In genomic region chr2:125192905-125193304, GRCm38 (mm10) we compare ENCODE assay signal across 37 mouse cellular contexts. TPM values are rescaled to one million over a fixed set of nuclear protein-coding genes. Genes with fewer than 3 reads are reported as not detected.
"Had no signal": no experiment of that assay in that cellular context is flagged by ENCODE, and none has a peak within 500 bp of the region (broad histone marks: within the 10 kb centered on the region; RNA-seq: fewer than 3 reads in every experiment).

No protein-coding gene starts in this region.

- DNase-seq: cerebellum, adult 8-10 months; cerebellum, adult 9-10 months; cerebellum, adult 9-11 months; cerebellum, postnatal 10 days; cerebellum, postnatal 14 days; cerebellum, postnatal 25 days; cerebellum, postnatal 36 days; embryo, embryonic 11 days; forebrain, postnatal 0 days; gastrocnemius, adult 2 months; gastrocnemius, postnatal 10 days; gastrocnemius, postnatal 14 days; gastrocnemius, postnatal 25 days; gastrocnemius, postnatal 36 days; heart, adult 18-20 months; heart, adult 2 months had no signal

- H3K9me3 ChIP-seq: embryonic facial prominence, embryonic 10.5 days; embryonic facial prominence, embryonic 12.5 days; embryonic facial prominence, embryonic 13.5 days; embryonic facial prominence, embryonic 15.5 days; forebrain, embryonic 10.5 days; forebrain, embryonic 12.5 days; forebrain, embryonic 13.5 days; forebrain, embryonic 15.5 days had no signal

- H3K4me3 ChIP-seq: embryonic facial prominence, embryonic 10.5 days; embryonic facial prominence, embryonic 12.5 days; embryonic facial prominence, embryonic 13.5 days; embryonic facial prominence, embryonic 15.5 days; erythroblast, embryonic 14.5 days; forebrain, embryonic 10.5 days; forebrain, embryonic 12.5 days; forebrain, embryonic 13.5 days; forebrain, embryonic 15.5 days; gastrocnemius, adult 2 months; heart, adult 2 months had no signal

- ATAC-seq: forebrain, embryonic 13.5 days; forebrain, embryonic 14.5 days; forebrain, embryonic 15.5 days; forebrain, embryonic 16.5 days; forebrain, postnatal 0 days had no signal

- H3K27me3 ChIP-seq: embryonic facial prominence, embryonic 12.5 days; embryonic facial prominence, embryonic 15.5 days; forebrain, embryonic 12.5 days; forebrain, embryonic 13.5 days; forebrain, embryonic 15.5 days had no signal

- H3K4me1 ChIP-seq: embryonic facial prominence, embryonic 10.5 days; embryonic facial prominence, embryonic 12.5 days; forebrain, embryonic 12.5 days; forebrain, embryonic 13.5 days; forebrain, embryonic 15.5 days had no signal

- H3K36me3 ChIP-seq: embryonic facial prominence, embryonic 10.5 days; embryonic facial prominence, embryonic 12.5 days; embryonic facial prominence, embryonic 13.5 days; embryonic facial prominence, embryonic 15.5 days; forebrain, embryonic 10.5 days; forebrain, embryonic 12.5 days; forebrain, embryonic 15.5 days had no signal

- H3K27ac ChIP-seq: embryonic facial prominence, embryonic 10.5 days; embryonic facial prominence, embryonic 12.5 days; embryonic facial prominence, embryonic 13.5 days; embryonic facial prominence, embryonic 15.5 days; forebrain, embryonic 10.5 days; forebrain, embryonic 12.5 days; forebrain, embryonic 13.5 days; forebrain, embryonic 15.5 days; gastrocnemius, adult 2 months; heart, adult 2 months had no signal

- H3K9ac ChIP-seq: embryonic facial prominence, embryonic 12.5 days; embryonic facial prominence, embryonic 13.5 days; embryonic facial prominence, embryonic 15.5 days; forebrain, embryonic 12.5 days; forebrain, embryonic 13.5 days; forebrain, embryonic 15.5 days; forebrain, postnatal 0 days had no signal

RNA-seq across cellular contexts. Expression of gene Slc12a1, which starts 40.6 kb away (rescaled TPM):
- total RNA-seq: gastrocnemius, adult 18-20 months; gastrocnemius, adult 2 months; gastrocnemius, adult 8-10 months; gastrocnemius, postnatal 10 days; gastrocnemius, postnatal 14 days; gastrocnemius, postnatal 25 days; gastrocnemius, postnatal 36 days; gastrocnemius, postnatal 4 days; granulocyte monocyte progenitor cell, adult 5-6 weeks; heart, adult 18-20 months; heart, adult 2 months; heart, adult 8-10 months had no signal
- polyA plus RNA-seq: embryonic facial prominence, embryonic 10.5 days; embryonic facial prominence, embryonic 11.5 days; embryonic facial prominence, embryonic 14.5 days; embryonic facial prominence, embryonic 15.5 days; erythroblast, embryonic 14.5 days; forebrain, embryonic 10.5 days; forebrain, embryonic 11.5 days; forebrain, embryonic 12.5 days; forebrain, embryonic 13.5 days; forebrain, embryonic 14.5 days; forebrain, embryonic 15.5 days; gonadal fat pad, adult 2 months; heart, adult 2 months had no signal

RNA-seq across cellular contexts. Expression of gene Ctxn2, which starts 56.4 kb away (rescaled TPM):
- total RNA-seq: common myeloid progenitor, adult 5-6 weeks; gastrocnemius, adult 18-20 months; gastrocnemius, adult 2 months; gastrocnemius, adult 8-10 months; gastrocnemius, postnatal 10 days; gastrocnemius, postnatal 14 days; gastrocnemius, postnatal 25 days; gastrocnemius, postnatal 36 days; gastrocnemius, postnatal 4 days; granulocyte monocyte progenitor cell, adult 5-6 weeks; heart, adult 18-20 months; heart, adult 2 months; heart, adult 8-10 months had no signal
- polyA plus RNA-seq: embryonic facial prominence, embryonic 10.5 days; embryonic facial prominence, embryonic 11.5 days; embryonic facial prominence, embryonic 12.5 days; embryonic facial prominence, embryonic 13.5 days; embryonic facial prominence, embryonic 14.5 days; embryonic facial prominence, embryonic 15.5 days; erythroblast, embryonic 14.5 days; forebrain, embryonic 10.5 days; forebrain, embryonic 11.5 days; gonadal fat pad, adult 2 months; heart, adult 2 months had no signal
